Mouse (Mus musculus): Measurements from ENCODE around the gene Pick1.
A peak's percentile ranks its signal among the peaks of the same experiment; 100 is the strongest.

The Pick1 gene

DNA sequence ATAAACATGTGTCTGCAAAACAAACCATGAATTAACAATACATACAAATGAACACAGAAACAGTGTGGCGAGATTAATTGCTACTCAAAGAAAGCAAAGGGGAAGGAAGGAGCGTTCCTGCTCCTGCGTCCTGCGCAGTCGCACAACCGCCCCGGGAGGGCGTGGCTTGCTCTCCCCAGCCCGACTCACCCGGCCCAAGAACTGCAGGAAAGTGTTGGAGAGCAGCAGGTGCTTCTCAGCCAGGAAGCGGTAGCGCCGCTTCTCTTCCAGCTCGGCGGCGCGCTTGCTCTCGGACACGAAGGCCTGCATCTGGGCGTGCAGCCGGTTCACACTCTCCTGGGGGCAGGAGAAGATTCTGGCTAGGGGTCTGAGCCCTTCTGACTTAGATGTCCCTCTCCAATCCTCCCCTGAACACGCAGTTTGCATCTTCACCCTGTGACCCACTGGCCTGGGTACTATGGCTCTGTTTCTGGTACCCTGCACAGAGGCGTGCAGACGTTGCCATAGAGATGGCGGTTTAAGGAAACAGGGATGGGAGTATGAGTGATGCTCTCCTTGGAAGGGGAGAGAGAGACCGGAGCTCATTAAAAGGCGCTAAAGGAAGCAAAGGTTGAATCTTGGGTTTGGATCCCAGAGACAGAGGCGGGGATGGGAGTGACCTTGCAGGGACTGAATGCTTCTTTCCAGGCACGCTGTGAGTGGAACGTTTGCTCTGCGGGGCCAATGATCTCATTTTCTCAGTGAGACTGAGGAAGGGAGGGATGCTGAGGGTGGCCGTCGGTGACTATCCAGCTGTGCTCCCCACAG lies 41.5 kb downstream of the Pick1 start:
- peak; percentile 33 for DNase-seq (ENCODE audit: low spot score)

DNA sequence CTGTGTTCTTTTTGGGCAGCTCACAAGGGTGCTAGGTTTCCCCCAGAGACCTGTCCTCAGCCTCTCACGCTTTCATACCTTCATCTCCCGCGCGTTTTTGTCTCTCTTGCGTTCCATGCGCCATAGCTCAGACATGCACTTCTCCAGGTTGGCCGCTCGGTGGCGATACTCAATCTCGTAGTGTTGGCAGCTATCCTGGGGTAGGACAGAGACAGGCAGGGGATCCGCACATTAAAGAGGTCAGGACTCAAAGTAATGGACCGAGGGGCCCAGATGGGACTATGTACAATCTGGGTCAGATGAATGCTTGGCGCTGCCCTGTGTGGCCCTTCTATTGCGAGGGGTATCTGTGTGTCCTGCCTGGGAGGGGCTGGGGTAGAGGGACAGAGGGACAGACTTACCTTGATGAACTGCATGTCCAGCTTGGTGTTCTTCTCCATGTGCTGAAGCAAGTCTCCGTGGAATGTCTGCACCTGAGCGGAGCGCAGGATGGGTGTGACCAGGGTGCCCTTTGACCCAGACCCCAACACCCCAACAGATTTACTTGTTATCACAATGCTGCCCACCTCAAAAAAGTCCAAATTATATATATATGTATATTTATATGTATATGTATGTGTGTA lies 42.3 kb downstream of the Pick1 start:
- DNase-seq (ENCODE audit: low spot score) = peak; percentile 34

DNA sequence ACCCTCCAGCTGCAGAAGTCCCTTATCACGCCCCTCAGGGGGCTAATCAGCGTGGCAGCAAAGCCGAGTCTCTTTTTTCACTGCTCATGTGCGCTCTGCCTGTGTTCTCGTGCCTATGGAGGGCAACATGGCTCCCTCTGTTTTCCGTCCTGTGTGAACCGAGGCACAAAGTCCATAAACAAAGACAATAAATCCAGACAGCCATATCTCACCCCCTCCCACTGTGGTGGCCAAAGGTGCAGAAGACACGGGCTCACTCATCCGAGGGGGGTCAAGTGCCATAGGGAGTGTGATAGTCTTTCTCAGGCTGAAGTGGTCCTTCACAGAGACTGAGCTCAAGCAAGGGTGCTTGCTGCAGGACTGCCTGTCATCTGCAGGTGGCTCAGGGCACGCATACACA lies 44.0 kb downstream of the Pick1 start:
- no peak for DNase-seq (ENCODE audit: low spot score)

DNA sequence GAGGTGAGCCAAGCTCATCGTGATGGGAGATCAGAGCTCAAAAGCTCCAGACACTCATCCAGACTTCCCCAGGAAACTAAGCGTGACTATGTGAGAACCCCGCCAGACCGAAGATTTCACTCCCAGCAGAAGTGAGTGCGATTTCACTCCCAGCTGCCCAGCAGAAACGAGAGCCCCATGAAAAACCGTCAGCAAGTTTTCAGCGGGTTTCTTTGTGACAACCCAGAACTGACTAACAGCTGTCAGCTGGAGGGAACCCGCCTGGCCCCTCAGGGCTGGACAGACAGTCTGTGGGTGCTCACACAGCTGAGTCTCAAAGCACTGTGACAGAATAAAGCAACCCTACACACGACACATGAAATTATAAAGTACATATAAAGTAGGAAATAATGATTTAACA lies 48.8 kb downstream of the Pick1 start:
- DNase-seq (ENCODE audit: low spot score) = no peak

DNA sequence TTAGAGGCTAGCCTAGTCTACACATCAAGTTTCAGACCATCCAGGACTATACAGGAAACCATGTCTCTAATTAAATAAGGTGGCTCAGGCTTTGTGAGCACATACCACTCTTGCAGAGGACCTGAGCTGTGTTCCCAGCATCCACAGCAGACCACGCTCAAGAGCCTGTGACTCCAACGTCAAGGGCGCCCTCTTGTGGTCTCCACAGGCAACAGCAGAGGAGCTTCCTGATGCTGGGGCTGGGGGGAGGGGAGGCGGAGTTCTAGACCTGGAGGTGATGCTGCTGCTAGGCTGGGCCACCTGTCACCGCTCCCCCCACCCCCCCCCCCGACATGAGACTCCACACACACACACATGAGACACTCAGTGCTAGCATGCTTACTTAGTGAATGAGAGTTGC lies 51.2 kb downstream of the Pick1 start:
- DNase-seq (ENCODE audit: low spot score) = no peak

DNA sequence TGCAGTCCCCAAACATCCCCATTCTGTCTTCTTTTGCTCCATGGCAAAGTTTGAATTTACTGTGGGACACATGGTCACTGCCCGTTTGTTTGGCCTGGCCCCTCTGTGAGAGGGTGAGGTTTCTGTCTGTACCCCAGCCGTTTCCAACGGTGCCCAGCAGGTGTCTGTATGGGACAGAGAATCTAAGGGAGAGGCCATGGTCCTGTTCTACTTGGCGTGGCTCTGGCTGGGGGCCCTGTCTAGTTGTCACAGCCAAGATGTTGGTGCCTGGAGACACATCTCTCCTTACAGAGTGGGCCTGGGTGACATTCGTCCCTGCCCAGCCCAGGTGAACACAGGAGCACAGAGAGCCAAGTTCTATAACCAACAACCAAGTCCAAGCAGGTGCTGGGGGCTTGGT lies 51.9 kb downstream of the Pick1 start:
- no peak for DNase-seq (ENCODE audit: low spot score)

DNA sequence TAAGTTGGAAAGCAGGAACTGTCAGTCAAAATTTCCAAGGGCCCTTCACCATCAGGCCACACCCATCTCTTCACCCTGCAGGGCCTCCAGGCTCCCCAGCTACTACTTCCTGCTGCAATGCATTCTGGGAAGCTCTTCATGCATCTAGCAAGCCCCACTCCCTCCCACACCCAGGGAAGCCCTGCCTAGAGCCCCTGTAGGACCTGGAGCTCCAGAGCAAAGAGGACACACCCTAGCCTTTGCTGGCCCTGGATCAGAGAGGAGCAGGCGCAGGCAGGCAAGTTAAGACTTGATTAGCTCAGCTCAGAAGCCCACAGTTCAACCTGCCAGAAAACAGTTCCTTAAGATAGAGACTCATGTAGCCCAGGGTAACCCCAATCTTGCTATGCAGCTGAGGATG lies 52.4 kb downstream of the Pick1 start:
- no peak for DNase-seq (ENCODE audit: low spot score)

DNA sequence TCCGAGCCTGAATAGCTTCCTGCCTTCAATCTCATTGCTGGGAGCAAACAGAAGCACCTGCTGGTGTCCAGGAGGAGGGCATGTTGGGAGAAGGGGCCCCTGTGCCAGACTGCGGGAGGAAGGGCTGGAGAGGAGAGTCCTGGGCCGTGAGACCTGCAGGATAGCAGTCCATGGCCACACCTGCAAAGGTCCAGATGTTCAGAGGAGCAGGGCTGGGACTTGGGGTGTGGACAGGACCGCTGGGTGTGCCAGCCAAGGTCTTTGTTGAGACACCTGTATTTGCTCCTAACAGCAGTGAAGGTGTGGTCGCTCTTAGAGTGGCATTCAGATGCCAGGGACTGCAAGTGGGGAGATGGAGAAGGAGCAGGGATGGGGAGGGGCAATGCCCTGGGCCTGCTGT lies 53.5 kb downstream of the Pick1 start:
- no peak for DNase-seq (ENCODE audit: low spot score)

DNA sequence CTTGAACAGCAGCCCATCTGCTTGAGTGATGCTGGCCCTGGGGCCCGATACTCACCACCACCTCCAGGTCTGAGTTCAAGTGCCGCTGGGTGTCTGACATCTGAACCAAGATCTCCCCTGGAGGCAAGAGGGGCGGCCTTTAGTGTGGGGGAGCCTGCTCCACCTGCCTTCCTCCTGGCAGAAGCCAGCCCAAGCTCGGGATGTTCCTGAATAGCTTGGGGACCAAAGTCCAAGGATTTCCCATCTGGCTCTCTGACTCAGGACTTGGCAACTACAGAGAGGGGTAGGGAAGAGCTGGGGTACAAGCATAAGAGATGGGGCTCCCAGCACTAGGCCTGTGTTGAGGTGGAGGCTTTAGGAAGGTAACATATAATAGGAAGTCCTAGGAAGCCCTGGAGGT lies 54.4 kb downstream of the Pick1 start:
- DNase-seq (ENCODE audit: low spot score) = no peak

DNA sequence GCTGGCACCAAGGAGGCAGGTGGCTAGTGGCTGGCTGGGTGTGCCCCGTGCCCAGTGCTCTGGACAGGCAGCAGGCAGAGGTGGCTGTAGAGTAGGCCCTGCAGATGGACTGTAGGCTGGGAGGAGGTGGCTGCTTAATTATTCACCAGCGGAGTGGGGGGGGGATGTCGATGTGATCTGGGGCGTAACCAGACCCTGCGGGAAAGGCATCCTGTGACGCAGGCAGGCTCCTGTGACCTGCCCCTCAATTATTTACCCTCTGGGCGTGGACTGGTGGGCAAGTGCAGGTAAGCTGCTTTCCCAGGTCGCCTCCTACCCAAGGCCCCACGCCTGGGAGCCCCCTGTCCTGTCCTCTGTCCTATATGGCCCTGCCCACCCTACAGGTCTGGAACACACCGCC lies 56.4 kb downstream of the Pick1 start, which contains the start of gene Baiap2l2:
Gene Baiap2l2, minus strand, starts transcription at position 139 of the 400 bp plus-strand sequence.
- DNase-seq (ENCODE audit: low spot score) = no peak

DNA sequence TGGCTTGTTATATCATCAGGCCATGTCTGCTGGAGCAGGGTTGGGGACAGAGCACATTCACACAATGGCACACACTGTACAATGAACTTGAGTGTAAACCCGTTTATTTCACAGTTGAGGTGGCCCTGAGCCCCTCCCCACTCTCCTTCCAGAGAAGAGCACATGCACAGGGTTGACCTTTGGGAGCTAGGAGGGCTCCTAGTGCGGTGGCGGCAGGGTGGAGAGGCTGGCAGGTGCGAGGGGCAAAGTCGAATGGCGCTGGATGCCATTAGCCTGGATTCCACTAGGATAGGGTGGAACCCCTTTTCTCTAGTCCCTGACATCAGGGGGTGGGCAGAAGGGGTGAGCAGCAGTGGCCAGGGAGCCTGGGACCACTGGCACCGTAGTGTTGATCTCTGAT lies 57.2 kb downstream of the Pick1 start:
- DNase-seq (ENCODE audit: low spot score) = no peak

DNA sequence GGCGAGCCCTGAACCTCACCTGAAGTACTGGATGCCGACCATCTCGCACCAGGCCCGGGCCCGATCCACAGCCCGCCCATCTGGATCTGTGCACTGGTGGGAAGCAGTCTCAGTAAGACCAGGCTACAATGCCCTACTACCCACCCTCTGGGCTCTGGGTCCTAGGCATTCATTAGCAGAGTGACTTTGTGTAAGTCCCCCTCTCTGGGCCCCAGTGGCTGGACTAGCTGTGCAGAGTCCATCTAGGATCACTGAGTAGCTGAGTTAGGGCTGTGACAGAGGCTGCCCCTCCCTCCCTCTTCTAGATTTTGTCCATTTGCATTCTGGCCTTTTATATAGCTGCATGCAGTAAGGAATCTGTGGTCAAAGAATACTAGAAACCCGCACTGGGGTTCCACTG lies 58.1 kb downstream of the Pick1 start:
- no peak for DNase-seq (ENCODE audit: low spot score)

DNA sequence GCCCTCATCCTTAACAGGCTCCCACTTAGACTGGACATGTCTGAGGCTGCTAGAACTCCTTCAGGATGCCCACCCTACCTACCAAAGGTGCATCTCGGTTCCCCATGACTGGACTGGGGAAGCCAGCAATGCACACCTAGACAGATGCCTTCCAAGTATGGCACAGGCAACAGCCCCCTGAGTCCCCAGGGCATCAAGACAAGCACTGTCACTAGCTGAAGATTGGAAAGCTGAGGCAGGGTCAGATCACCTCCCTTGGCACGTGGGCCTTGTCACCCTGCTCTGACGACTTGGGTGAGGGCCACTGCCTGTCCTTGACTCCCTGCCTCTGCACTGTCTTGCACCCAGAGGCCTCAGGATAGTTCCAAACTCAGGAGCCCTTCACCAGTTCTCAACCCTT lies 59.4 kb downstream of the Pick1 start:
- DNase-seq (ENCODE audit: low spot score) = no peak

DNA sequence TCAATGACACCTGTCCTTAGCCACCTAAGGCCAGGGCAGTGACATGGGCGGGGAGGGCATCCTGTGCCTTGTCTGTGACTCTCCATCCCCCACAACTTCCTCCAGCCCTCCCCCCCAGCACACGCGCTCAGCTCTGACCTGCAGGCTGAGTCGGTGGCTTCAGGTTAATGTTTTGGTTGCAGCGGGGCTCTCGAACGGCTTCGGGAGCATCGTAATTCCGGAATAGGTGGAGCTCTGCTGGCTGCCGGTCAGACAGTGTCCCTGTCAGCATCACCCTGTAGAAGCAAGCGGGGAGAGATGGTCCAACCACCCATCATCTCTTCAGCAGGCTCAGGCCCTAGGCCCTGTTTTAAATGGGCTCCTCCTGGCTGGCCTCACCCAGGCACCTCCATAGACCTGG lies 60.5 kb downstream of the Pick1 start:
- no peak for DNase-seq (ENCODE audit: low spot score)

DNA sequence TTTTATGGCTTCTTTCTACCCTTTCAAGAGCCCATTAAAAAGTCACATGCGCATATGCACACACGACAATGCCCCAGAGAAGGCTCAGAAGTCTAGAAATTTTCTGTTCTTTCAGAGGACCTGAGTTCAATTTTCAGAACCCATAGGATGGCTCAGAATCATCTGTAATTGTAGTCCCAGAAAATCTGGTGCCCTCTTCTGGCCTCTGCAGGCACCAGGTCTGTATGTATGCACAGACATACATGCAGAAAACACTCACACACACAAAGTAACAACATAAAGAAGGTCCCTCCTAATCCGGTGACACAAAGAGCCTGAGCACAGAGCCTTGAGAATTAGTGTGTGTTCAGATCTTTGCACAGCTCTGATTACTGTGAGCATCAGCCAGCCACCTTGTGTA lies 61.4 kb downstream of the Pick1 start:
- no peak for DNase-seq (ENCODE audit: low spot score)

DNA sequence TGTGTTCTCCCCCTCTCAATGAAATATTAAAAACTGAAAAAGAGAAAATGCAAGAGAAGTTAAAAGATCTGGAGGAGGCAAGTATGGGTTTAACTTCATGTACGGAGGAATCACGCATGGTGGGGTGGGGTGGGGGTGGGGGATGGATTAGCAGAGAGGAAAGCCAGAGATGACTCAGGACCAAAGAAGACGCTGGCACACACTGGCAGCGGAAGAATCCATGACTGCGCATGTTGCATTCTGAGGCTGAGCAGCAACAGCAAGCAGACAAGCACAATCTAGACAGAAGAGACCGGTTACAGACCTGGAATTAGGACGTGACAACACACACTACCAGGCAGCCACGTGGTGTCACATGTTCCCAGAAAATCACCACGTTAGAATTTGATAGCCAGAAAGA lies 63.8 kb downstream of the Pick1 start:
- no peak for DNase-seq (ENCODE audit: low spot score)

DNA sequence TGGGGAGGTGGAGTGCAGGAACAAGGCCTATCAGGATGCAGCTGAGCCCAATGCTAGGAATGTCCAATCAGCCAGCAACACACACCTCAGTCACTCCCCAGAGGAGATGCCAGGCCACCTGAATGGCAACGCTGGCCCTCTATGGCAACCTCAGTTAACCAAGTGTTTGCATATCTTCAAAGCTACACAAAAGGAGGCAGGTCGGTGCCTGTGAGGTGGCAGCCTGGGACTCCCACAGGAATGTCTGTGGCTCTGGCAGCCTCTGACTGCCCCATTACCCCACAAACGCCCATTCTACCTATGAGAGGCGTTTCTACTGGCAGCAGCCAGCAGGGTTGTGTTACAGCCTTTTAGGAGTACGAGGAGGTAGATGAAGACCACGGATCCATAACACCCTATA lies 69.6 kb downstream of the Pick1 start:
- no peak for DNase-seq (ENCODE audit: low spot score)
